Mouse (Mus musculus): ENCODE results near the gene Dpf3.

The Dpf3 gene

GRCm38 (mm10) chr12:83496336-83496735 lies 8.8 kb upstream of the Dpf3 start:
- DNase-seq (ENCODE audit: low read depth), result no peak

- DNase-seq (ENCODE audit: low read depth), result no peak
Measured at GRCm38 (mm10) chr12:83495961-83496282, 8.4 kb upstream of the Dpf3 start.

DNA sequence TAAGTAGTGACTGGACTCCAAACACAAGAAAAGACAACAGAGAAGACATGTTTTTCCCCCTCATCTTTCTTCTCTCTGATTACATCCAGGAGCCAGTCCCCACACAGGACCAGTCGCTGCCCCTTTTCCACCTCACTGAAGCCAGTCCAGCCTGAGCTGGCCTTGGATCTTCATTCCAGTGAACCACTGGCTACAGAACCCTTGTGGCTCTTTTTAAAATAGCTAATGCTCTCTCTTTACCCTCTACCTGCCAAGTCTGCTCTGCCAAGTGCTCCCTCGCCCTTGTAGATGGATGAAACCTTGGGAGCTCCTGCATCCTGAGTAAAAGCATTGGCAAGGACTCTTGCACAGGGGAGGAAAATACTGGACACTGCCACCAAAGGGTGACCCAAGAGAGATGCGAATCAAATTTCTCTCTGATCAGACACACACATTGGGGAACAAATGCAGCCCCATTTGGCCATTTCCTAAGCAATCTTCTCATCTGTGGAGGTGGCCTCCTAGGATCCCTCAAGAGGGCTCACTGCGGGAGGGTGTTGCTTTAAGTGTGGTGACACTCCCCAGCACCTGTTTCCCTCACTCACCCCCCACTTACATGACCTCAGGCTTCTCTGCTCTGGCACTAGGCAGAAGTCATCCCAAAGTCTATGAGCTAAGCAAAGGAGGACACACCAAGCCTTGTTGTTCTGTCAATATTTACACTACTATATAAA lies 7.9 kb upstream of the Dpf3 start:
- DNase-seq (ENCODE audit: low read depth), result no peak

DNA sequence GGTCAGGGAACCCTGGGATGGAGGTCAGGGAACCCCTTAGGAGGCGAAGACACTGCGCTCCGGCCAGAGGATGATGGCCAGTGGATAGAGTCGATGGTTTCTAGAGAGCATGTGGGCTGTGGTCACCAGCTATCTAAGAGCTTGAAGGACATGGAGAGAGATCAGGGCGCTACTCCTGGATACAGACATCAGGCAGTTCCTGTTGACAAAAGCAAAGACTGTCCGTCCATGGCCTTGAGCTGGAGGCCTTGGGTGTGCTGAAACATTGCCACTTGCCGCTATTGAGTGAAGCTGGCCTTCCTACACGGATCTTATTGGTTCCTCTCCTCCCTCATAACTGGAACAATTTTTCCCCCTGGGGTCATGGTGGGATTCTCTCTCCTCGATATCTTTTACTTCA lies 6.7 kb upstream of the Dpf3 start:
- DNase-seq (ENCODE audit: low read depth), result no peak

DNA sequence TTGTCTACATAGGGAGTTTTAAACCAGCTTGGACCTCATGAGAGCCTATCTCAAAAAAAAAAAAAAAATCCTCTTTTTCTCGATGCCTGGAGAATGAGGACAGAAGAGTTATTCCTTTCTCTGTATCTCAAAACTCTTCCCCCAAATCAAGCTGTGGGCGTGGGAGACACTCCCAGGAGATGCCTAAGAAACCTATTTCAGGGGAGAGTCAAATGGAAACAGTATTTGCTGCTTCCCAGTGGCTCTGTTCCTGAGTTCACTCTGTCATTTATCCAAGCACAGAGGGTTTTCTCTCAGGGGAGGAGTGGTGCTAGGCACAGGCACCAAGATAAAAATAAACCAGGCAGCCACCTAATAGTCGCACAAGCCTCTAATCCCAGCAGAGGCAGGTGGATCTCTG lies 5.3 kb upstream of the Dpf3 start:
- no peak for DNase-seq (ENCODE audit: low read depth)

DNA sequence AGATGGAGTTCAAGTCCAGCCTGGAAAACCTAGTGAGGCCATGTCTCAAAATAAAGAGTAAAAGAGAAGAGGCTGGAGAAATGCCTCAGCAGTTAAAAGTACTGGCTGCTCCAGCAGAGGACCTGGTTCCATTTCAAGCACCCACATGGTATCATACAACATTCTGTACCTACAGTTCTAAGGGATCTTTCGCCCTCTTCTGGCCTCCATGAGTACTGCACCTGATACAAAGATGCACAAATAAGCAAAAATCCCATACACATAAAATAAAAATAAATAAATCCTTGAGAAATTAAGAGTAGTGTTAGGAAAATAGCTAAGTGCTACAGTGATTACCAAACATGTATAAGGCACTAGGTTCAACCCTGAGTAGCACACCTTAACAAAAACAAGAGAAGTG lies 4.1 kb upstream of the Dpf3 start:
- DNase-seq (ENCODE audit: low read depth), result no peak

DNA sequence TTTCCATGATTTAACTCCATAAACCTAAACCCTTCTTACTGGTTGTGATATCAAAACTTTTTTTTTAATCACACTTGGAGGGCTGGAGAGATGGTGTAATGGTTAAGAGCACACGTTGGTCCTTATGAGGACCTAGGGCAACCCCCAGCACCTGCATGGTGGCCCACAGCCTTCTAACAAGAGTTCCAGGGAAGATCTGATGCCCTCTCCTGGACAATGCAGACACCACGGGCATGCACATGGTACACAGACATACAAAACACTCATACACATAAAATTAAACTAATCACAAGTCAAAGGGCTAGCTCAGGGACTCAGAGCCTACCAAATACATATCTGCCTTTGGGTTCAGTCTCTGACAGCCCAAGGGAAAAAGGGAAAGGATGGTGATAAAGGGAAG lies 2.2 kb upstream of the Dpf3 start:
- no peak for DNase-seq (ENCODE audit: low read depth)

DNA sequence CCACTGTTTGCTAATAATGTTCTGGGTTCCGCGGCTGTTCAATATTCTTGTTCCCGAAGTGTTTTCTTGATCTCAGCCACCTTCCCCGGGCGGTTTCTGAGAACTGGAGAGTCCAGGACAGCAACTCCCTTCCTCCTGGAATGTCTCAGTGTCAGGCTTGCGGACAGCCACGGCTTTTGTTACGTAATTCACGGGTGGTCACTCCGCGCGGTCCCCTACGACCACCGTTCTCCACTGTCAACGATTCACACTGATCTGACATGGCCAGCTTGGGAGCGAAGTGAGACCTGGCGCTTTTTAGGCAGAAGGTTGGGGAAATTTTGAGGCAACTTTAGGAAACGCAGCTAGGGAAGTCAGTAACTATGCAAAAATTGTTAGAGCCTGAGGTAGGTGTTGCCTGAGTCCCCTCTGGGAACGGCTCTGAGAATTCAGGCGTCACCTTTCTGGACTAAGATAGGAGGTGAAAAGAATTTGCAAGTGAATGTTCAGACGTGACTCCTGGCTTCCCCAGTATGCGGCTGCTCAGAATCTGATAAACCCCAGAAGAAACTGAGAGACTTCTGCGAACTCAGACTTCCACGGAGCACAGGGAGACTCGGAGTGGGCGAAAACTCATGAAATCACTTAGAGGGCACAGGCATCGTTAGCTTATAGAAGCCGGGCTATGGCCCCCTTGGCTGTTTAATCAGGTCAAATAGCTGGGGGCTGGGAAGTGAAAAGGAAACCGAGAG lies 860 bp upstream of the Dpf3 start:
- no peak for DNase-seq (ENCODE audit: low read depth)

DNA sequence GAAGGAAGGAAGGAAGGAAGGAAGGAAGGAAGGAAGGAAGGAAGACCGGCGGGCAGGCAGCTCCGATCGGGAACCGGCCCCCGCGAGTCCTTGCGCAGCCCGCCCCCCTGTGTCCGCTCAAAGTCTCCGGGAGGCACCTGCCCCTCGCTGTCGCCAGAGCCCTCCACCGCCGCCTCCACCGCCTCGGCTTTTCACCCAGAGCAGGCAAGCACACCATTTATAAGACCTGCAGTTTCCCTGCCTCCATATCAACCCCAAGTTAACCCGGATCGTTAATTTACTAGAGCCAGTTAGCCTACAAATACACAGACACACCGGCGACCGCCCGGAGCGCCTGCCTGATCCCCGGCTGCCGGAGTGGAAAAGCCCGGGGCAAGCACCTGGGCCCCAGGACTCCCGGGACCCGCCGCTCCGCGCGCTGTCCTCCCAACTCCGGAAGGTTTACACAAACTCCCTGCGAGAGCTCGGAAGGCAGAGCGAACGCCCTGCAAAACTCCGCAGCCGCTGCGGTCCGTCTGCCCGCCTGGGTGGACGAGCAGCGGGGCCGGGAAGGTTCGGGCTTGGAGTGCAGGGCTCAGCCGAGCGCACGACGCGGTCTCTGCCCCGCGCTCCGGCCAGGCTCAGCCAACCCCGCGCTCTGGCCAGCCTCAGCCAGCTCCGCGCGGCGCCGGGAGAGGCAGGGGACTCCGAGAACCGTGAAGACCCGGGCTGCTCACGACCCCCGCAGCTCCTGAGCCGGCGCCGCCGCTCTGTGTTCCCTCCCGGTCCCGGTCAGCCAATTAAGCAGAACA lies 650 bp downstream of the Dpf3 start:
- no peak for DNase-seq (ENCODE audit: low read depth)

DNA sequence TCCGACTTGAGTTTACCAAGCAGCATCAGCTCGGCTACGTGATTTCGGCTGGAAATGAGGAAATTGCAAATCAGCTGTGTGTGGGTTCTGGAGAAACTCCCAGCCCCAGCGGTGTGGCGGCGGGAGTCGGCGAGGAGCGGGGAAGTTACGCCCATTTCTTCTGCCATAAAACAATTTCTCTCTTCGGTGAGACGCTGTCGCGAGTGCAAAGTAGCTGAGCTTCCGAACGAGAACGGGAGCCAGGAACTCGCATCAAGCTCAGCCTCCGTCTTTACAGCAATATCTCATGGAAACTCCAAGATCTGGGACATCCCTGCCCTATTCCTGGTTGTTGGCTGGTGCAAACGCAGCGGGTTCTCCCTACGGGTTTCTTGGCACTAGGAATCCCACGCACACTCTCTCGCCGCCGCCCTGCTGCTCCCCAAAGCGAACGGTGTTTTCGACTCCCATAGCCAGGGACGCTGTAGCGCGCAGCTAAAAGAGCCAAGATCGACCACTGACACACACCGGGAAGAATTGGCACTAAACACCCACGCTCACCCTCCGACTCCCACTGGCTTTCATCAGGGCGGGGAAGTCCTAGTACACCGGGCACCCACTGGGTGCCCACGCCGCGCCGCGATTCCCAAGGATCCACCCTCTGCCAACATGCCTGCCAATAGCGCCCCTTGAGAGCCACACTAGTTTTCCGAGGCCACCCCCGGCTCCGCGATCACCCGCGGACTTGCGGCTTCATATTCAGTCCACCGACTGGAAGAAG lies 1.4 kb downstream of the Dpf3 start:
- DNase-seq (ENCODE audit: low read depth), result no peak

DNA sequence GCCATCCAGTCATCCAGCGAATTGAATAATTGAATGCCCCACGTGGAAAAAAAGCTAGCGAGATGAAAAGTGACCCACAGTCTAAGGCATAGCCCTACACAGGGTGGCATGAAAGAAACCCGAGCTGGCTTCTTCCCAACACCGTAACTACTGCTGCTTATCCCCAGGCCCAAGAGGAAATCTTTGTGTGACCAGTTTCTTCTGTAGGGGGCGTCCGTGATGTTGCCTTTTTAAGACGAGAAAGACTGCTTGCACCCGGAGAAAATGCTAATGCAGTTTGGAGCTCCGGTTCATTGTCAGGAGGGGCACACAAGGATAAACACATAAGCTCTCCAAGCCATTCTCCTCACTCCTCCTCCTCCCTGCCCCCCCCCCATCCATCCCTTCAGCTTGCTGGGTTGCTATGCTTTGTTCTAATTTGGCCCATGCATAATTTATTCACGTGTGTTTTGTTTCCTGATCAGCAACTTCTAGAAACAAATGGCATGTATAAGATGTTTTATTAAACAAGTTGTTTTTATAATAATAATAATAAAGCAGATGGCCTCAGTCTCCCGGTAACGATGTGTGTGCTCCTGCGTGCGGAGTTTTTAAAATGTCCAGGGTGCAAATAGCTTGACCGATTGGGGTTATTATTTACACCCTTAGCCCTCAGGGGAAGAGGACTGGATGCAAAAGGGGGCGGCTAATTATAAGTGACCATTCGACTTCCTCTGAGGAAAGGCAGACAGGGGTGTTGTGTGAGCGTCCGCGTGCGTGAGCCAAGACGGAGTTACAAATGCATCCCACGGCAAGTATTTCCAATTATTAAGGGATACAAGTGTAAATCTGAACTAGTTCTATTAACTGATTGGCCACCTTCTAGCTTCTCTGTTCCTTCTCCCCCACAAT lies 2.4 kb downstream of the Dpf3 start:
- DNase-seq (ENCODE audit: low read depth), result no peak

DNA sequence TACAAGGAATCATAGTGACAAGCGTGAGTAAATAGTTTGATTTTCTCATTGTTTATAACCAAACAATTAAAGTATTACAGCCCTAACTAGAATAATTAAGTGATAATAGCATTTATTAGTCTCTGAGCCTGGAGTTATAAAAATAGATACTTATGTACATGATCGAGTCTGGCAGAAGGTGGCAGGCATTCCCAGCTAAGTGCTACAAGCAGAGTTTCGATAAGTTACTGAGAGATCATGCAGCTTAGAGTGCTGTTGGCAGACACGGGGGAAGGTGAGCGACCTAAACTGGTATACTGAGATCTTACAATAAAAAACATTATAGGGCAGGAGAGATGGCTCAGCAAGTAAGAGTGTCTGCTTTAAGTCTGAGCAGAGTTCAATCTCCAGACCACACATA lies 3.9 kb downstream of the Dpf3 start:
- DNase-seq (ENCODE audit: low read depth), result no peak

DNA sequence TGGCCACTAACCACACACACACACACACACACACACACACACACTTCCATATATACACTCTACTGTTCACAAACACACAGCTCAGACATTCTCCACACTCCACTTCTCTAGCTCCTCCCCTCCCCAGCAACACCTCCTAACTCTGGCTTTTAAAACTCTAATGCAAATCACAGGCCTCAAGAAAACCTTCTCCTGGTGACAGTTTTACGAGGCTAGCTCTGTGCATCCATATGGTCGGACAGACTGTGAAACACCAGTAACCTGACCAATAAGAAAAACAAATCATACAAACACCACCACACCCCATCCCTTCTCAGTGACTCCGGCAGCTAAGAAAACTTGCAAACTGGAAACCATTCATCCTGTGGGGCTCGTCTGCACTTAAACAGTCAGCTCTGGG lies 6.1 kb downstream of the Dpf3 start:
- no peak for DNase-seq (ENCODE audit: low read depth)

- no peak for DNase-seq (ENCODE audit: low read depth)
Measured at GRCm38 (mm10) chr12:83479818-83480401, 7.6 kb downstream of the Dpf3 start.

DNA sequence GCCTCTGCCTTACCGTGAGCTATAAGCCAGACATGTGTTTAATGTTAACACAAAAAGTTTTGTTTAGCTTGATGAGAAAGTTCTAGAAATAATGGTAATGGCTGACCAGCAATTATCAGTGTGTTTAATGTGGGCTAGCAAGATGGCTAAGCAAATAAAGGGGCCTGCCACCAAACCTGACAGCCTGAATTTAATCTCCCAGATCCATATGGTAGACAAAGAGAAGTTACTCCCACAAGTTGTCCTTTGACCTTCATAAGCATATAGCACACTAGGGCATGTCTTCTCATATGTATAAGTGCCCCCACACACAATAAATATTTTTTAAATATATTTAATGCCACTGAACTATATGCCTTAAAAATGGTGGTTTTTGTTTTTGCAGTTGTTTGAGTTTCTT lies 8.4 kb downstream of the Dpf3 start:
- no peak for DNase-seq (ENCODE audit: low read depth)

- DNase-seq (ENCODE audit: low read depth), result no peak
Measured at GRCm38 (mm10) chr12:83476277-83476676, 11.2 kb downstream of the Dpf3 start.

DNA sequence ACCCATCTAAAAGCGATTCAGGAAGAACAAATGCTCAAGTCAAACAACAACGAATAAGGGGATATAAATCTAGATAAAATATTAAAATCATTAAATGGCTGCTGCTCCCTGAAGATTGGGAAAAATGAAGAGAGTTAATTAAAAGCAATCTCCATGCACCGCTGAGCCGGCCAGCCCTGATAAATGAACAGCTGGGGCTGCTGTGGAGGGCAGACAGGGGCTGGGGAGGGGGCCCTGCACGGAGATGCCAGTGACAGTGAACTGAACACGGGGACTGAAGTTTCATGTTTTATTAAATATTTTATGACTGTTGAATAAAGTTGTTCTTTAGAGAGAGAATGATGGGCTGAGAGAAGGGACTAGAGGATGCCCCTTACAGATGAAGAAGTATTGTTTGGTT lies 12.1 kb downstream of the Dpf3 start:
- DNase-seq (ENCODE audit: low read depth), result no peak

DNA sequence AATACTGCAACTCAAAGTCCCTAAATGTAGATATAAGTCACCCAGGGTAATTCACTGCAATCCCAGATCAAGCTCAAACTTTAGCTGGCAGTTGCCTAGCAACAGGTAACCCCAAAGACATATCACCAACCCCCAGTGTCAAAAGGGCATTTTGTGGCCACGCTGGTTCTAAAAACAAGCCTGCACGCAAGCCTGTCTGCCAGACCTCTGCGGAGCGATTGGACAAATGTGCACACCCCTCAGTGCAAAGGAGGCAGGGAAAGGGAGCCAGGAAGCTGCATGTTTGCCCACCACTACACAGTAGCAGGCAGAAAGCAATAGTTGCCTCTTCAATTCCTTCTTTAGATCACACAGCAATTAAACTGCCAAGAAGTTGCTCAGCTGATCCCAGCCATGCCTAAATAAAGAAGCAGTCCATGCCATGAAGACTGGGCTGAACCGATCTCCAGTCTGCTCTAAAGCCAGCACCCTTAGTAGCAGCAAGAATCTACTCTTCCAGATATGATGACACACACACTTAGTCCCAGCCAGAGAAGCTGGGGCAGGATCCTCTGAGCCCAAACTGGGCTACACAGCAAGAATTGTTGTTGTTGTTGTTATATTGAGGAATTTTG lies 13.4 kb downstream of the Dpf3 start:
- no peak for DNase-seq (ENCODE audit: low read depth)

DNA sequence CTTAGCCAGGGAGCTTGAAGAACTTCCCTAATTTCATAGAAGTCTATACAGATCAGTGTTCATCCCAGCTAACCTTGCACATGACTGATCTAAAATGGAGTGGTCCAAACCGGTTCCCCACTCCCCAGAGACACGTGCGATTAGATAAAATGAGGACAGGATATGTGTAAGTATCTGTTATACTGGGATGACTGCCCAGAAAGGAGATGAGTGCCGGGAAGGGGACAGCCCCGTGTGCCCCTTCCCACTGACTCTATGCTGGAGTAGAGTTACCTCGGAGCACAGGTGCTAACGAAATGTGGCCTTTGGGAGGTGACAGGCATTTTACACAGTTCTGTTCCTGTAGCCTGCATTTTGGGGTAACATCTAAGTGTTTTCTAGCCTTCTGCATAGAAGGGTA lies 15.8 kb downstream of the Dpf3 start:
- DNase-seq (ENCODE audit: low read depth), result no peak

- DNase-seq (ENCODE audit: low read depth), result no peak
Measured at GRCm38 (mm10) chr12:83470085-83470484, 17.4 kb downstream of the Dpf3 start.

Measured in c-Kit-positive CD71-negative TER-119-negative erythroid progenitor cells, embryonic 14.5 days (primary cell).